In the genomic region with DNA sequence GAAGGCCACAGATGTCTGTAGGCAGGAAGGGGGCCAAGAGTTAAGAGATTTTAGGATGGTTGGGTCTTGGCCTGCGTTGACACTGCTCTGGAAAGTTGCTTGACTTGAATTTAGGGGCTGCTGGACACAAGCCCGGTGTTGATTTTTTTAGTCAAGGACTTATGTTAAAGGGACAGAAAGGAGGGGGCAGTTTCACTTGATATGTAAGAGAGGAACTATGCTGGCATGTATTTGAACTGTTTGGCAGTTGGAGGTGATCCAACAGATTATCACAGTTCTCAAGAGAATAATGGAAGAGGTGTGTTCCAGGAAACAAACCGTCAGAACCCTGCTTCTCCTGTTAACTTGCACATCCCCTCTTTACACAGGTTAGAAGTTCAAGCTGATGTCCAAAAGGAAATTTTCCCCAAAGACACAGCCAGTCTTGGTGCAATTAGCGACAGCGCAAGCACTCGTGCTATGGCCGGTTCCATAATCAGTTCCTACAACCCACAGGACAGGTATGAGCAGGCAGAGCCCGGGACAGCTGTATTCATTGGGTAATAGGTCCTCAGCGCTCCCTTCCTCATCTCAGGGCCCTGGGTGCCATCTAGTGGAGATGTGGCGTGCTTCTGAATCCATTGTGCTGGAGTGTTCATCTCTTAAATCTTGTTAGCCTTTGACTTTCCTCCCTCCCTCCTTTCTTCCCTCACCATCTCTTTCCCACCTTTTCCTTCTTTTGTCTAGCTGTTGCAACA, we compare ENCODE assay signal across 8 mouse cellular contexts. TPM values are rescaled to one million over a fixed set of nuclear protein-coding genes. Genes with fewer than 3 reads are reported as not detected.
DNase-seq lines count a peak whose midpoint lies in the region; ATAC-seq and TF ChIP-seq lines count a peak whose summit lies in the region.

No protein-coding gene starts in this region.

- H3K27ac ChIP-seq in liver, embryonic 12.5 days = no peak overlapping the region
- H3K27ac ChIP-seq in gastrocnemius, adult 2 months = no peak overlapping the region
- no peak overlapping the region for H3K27ac ChIP-seq in intestine, embryonic 14.5 days (ENCODE audit: low read depth)
- H3K27ac ChIP-seq in midbrain, embryonic 15.5 days = no peak overlapping the region

- no peak overlapping the region for H3K4me3 ChIP-seq in liver, embryonic 12.5 days
- H3K4me3 ChIP-seq in gastrocnemius, adult 2 months = no peak overlapping the region
- H3K4me3 ChIP-seq in intestine, embryonic 14.5 days (ENCODE audit: low read depth, low read length) = no peak overlapping the region
- H3K4me3 ChIP-seq in midbrain, embryonic 15.5 days = no peak overlapping the region

- DNase-seq in liver = peak; percentile 69
- peak; percentile 80 to 81 for DNase-seq in cerebellum, postnatal 36 days
- peak; percentile 73 for DNase-seq in gastrocnemius, adult 2 months
- peak; percentile 79 for DNase-seq in intestine, embryonic 14.5 days (ENCODE audit: low spot score)
- peak; percentile 52 to 65 for DNase-seq in left cerebral cortex, postnatal 25 days (ENCODE audit: low spot score in 2 of 2)
- DNase-seq in spleen, postnatal 14 days (ENCODE audit: low spot score in 2 of 2) = peak; percentile 32 to 60

- peak; percentile 91 for TF ChIP-seq CTCF in gastrocnemius, adult 2 months (IDR thresholded peaks at IDR 0.05)

- H3K4me1 ChIP-seq in liver, embryonic 12.5 days = no peaks in the 10 kb centered on the region
- H3K4me1 ChIP-seq in intestine, embryonic 14.5 days (replicated peaks; ENCODE audit: control insufficient read depth, insufficient read depth, low read length) = no peaks in the 10 kb centered on the region
- H3K4me1 ChIP-seq in midbrain, embryonic 15.5 days = no peaks in the 10 kb centered on the region

- no peak overlapping the region for H3K4me2 ChIP-seq in liver, embryonic 12.5 days
- H3K4me2 ChIP-seq in intestine, embryonic 14.5 days (ENCODE audit: low read length) = no peak overlapping the region
- no peak overlapping the region for H3K4me2 ChIP-seq in midbrain, embryonic 15.5 days

- ATAC-seq in liver, embryonic 12.5 days = no peak
- ATAC-seq in intestine, embryonic 14.5 days (replicated peaks; ENCODE audit: low FRiP score, low TSS enrichment, low read depth) = 0 out of 2 replicates have a peak, but pooled peaks have one; percentile 40
- ATAC-seq in midbrain, embryonic 15.5 days (replicated peaks) = 0 out of 2 replicates have a peak, but pooled peaks have one; percentile 56

- H3K36me3 ChIP-seq in liver, embryonic 12.5 days = peaks cover 77% of the 10 kb centered on the region
- H3K36me3 ChIP-seq in intestine, embryonic 14.5 days (ENCODE audit: control insufficient read depth, insufficient read depth, low read length) = peaks cover 50% of the 10 kb centered on the region
- peaks cover 39% of the 10 kb centered on the region for H3K36me3 ChIP-seq in midbrain, embryonic 15.5 days (replicated peaks)

- 52% methylated on average over 10 of the region's 10 CpGs for WGBS in liver, embryonic 12.5 days (ENCODE audit: insufficient replicate concordance)
- 51% methylated on average over 10 of the region's 10 CpGs for WGBS in intestine, embryonic 14.5 days
- WGBS in midbrain, embryonic 15.5 days = 44% methylated on average over 10 of the region's 10 CpGs

- H3K27me3 ChIP-seq in liver, embryonic 12.5 days (replicated peaks) = 0 out of 2 replicates have a peak, but pooled peaks cover 11% of the 10 kb centered on the region
- no peaks in the 10 kb centered on the region for H3K27me3 ChIP-seq in intestine, embryonic 14.5 days (replicated peaks; ENCODE audit: control insufficient read depth, insufficient read depth, low read length)
- H3K27me3 ChIP-seq in midbrain, embryonic 15.5 days (replicated peaks) = no peaks in the 10 kb centered on the region

- no peaks in the 10 kb centered on the region for H3K9me3 ChIP-seq in liver, embryonic 12.5 days (replicated peaks)
- H3K9me3 ChIP-seq in intestine, embryonic 14.5 days (ENCODE audit: control insufficient read depth, low read length) = peaks cover 4% of the 10 kb centered on the region; the same call in 1 of the 2 replicates
- no peaks in the 10 kb centered on the region for H3K9me3 ChIP-seq in midbrain, embryonic 15.5 days

- H3K9ac ChIP-seq in liver, embryonic 12.5 days = no peak overlapping the region
- no peak overlapping the region for H3K9ac ChIP-seq in intestine, embryonic 14.5 days (ENCODE audit: low read length)
- no peak overlapping the region for H3K9ac ChIP-seq in midbrain, embryonic 15.5 days

- intact Hi-C loops in gastrocnemius, adult 2 months (cut with DNase I) = loop anchor here (1.0 kb wide), 1 partner anchor 111 kb away; no protein-coding TSS in a partner anchor
- intact Hi-C loops in left cerebral cortex, postnatal 25 days (cut with DNase I) = loop anchor here (1.0 kb wide), 1 partner anchor 111 kb away; no protein-coding TSS in a partner anchor

RNA-seq across cellular contexts. Expression of a gene that starts 22.8 kb away (rescaled TPM):
- polyA plus RNA-seq in liver, embryonic 12.5 days (2016; fragmentation: Nextera tagmentation; extraction: Ambion mirVana) = 1.9 and 2.0 TPM in 2 replicates
- not detected for total RNA-seq in gastrocnemius, adult 2 months (2021)
- 32.2 and 45.9 TPM in 2 replicates for polyA plus RNA-seq in intestine, embryonic 14.5 days (2014; fragmentation: Nextera tagmentation; extraction: Ambion mirVana)
- total RNA-seq in left cerebral cortex, postnatal 25 days (2021) = not detected
- not detected in 2 replicates for polyA plus RNA-seq in midbrain, embryonic 15.5 days (2015; fragmentation: Nextera tagmentation; extraction: Ambion mirVana)

RNA-seq across cellular contexts. Expression of a gene that starts 24.5 kb away (rescaled TPM):
- 7.1 TPM in 2 replicates for polyA plus RNA-seq in liver, embryonic 12.5 days (2016; fragmentation: Nextera tagmentation; extraction: Ambion mirVana)
- total RNA-seq in gastrocnemius, adult 2 months (2021) = 10 to 100 TPM; 22.0 to 24.0 TPM
- polyA plus RNA-seq in intestine, embryonic 14.5 days (2014; fragmentation: Nextera tagmentation; extraction: Ambion mirVana) = 7.4 and 8.4 TPM in 2 replicates
- 10 to 100 TPM; 58.7 TPM for total RNA-seq in left cerebral cortex, postnatal 25 days (2021)
- polyA plus RNA-seq in midbrain, embryonic 15.5 days (2015; fragmentation: Nextera tagmentation; extraction: Ambion mirVana) = 34.6 and 35.4 TPM in 2 replicates

RNA-seq across cellular contexts. Expression of a gene that starts 39.3 kb away (rescaled TPM):
- polyA plus RNA-seq in liver, embryonic 12.5 days (2016; fragmentation: Nextera tagmentation; extraction: Ambion mirVana) = 1.9 and 2.3 TPM in 2 replicates
- total RNA-seq in gastrocnemius, adult 2 months (2021) = not detected
- polyA plus RNA-seq in intestine, embryonic 14.5 days (2014; fragmentation: Nextera tagmentation; extraction: Ambion mirVana) = 2.2 and 2.7 TPM in 2 replicates
- 100 to 1,000 TPM; 621 to 724 TPM for total RNA-seq in left cerebral cortex, postnatal 25 days (2021)
- polyA plus RNA-seq in midbrain, embryonic 15.5 days (2015; fragmentation: Nextera tagmentation; extraction: Ambion mirVana) = 76.7 and 78.1 TPM in 2 replicates

RNA-seq across cellular contexts. Expression of a gene that starts 54.3 kb away (rescaled TPM):
- 1.3 and 1.8 TPM in 2 replicates for polyA plus RNA-seq in liver, embryonic 12.5 days (2016; fragmentation: Nextera tagmentation; extraction: Ambion mirVana)
- total RNA-seq in gastrocnemius, adult 2 months (2021) = 100 to 1,000 TPM in 1 of 2 experiments, 10 to 100 TPM in 1; 52.1 to 132 TPM
- 1.7 and 2.4 TPM in 2 replicates for polyA plus RNA-seq in intestine, embryonic 14.5 days (2014; fragmentation: Nextera tagmentation; extraction: Ambion mirVana)
- 10 to 100 TPM; 56.2 to 63.4 TPM for total RNA-seq in left cerebral cortex, postnatal 25 days (2021)
- polyA plus RNA-seq in midbrain, embryonic 15.5 days (2015; fragmentation: Nextera tagmentation; extraction: Ambion mirVana) = 7.0 and 7.8 TPM in 2 replicates

Comparison
In these comparisons a context has a peak if more than half of its experiments do, and no peak if none do; other contexts are left out.
1. RNA of a gene that starts 22.8 kb away (polyA plus RNA-seq): 32.2 to 45.9 TPM in intestine, embryonic 14.5 days; 1.9 to 2.0 TPM in liver, embryonic 12.5 days and not detected in midbrain, embryonic 15.5 days; every median in the first group is over 10 times any median in the second.
2. RNA of a gene that starts 39.3 kb away (polyA plus RNA-seq): 76.7 to 78.1 TPM in midbrain, embryonic 15.5 days; 2.2 to 2.7 TPM in intestine, embryonic 14.5 days and 1.9 to 2.3 TPM in liver, embryonic 12.5 days; every median in the first group is over 10 times any median in the second.
3. Peak in every context shown above with its lines, with median percentiles within 50 percentile points of each other: DNase-seq.